Mouse (Mus musculus) midbrain, embryonic 11.5 days (tissue): ENCODE results near the gene Gnb4. TPM values are rescaled to one million over a fixed set of nuclear protein-coding genes. Genes with fewer than 3 reads are reported as not detected.

ENCODE experiments used
- ATAC-seq: fragments of 200-750 bp; cut with Nextera tagmentation; 2 replicates; pipeline ENCODE4 v1.8.0; 2017; ENCODE audit warnings: moderate TSS enrichment, moderate library complexity; ENCODE audit not compliant: low FRiP score
- DNase-seq: peaks from one replicate; pipeline ENCODE4 v3.0.0; 2015; ENCODE audit warnings: low spot score; ENCODE audit errors: missing footprints
- H3K27ac ChIP-seq: fragments of 300-500 bp; sonication (generic); 2 replicates; pipeline ENCODE4 v1.5.1; 2014; ENCODE audit warnings: low read depth, low read length
- H3K27me3 ChIP-seq: fragments of 300-500 bp; sonication (generic); 2 replicates; pipeline ENCODE4 v1.6.1; 2014; ENCODE audit warnings: mild to moderate bottlenecking, low read length, moderate library complexity, mixed read lengths; ENCODE audit not compliant: control insufficient read depth, insufficient read depth
- H3K36me3 ChIP-seq: fragments of 300-500 bp; sonication (generic); 2 replicates; pipeline ENCODE4 v1.6.1; 2014; ENCODE audit warnings: mild to moderate bottlenecking, low read length, moderate library complexity, mixed read lengths; ENCODE audit not compliant: control insufficient read depth, insufficient read depth
- H3K4me1 ChIP-seq: fragments of 300-500 bp; sonication (generic); 2 replicates; pipeline ENCODE4 v1.6.1; 2014; ENCODE audit warnings: low read length; ENCODE audit not compliant: control insufficient read depth, insufficient read depth
- H3K4me2 ChIP-seq: fragments of 300-500 bp; sonication (generic); 2 replicates; pipeline ENCODE4 v1.6.1; 2014; ENCODE audit warnings: mild to moderate bottlenecking, moderate library complexity
- H3K4me3 ChIP-seq: fragments of 300-500 bp; sonication (generic); 2 replicates; pipeline ENCODE4 v1.5.1; 2014; ENCODE audit warnings: low read depth, low read length
- H3K9ac ChIP-seq: fragments of 300-500 bp; sonication (generic); 2 replicates; pipeline ENCODE4 v1.6.1; 2014; ENCODE audit warnings: low read length
- H3K9me3 ChIP-seq: fragments of 300-500 bp; sonication (generic); 2 replicates; pipeline ENCODE4 v1.6.1; 2016; ENCODE audit warnings: low read length; ENCODE audit not compliant: control insufficient read depth
- WGBS: fragments of 180-500 bp; shearing (Covaris S2); extraction: QIAGEN DNeasy Blood & Tissue Kit; methylation state at CpG from one replicate; pipeline ENCODE4 v1.1.7; 2014; 5-methylcytosine and 5-hydroxymethylcytosine counted together
- polyA plus RNA-seq: library from polyadenylated mRNA; unstranded; fragments of >200 nt; fragmentation: Nextera tagmentation; extraction: Ambion mirVana; gene quantifications from 2 replicates; pipeline ENCODE4 v1.2.1, GENCODE M21; 2014

The Gnb4 gene
- 42.3 and 48.6 TPM in 2 replicates for polyA plus RNA-seq

GRCm38 (mm10) chr3:32616331-32617052, at the start of gene Gnb4:
Gene Gnb4, minus strand, starts transcription at chr3:32616585.
- H3K4me2 ChIP-seq: peak within 1 kb of the TSS; percentile 46
- DNase-seq (peak; percentile 95), ATAC-seq (peak; percentile 93)
- WGBS: 2% methylated on average over 57 of the region's 83 CpGs
- H3K36me3 ChIP-seq: no peaks in the 10 kb centered on the region
- H3K4me3 ChIP-seq: peak within 1 kb of the TSS; percentile 59
- no peaks in the 10 kb centered on the region for H3K4me1 ChIP-seq
- H3K9me3 ChIP-seq: no peaks in the 10 kb centered on the region
- no peaks in the 10 kb centered on the region for H3K27me3 ChIP-seq
- no peak within 1 kb of the TSS for H3K27ac ChIP-seq
- peak within 1 kb of the TSS; percentile 67 for H3K9ac ChIP-seq

- H3K4me3 ChIP-seq: no peak overlapping the region
- no peak overlapping the region for H3K4me2 ChIP-seq
- H3K36me3 ChIP-seq: no peaks in the 10 kb centered on the region
- H3K27me3 ChIP-seq: no peaks in the 10 kb centered on the region
- no peaks in the 10 kb centered on the region for H3K4me1 ChIP-seq
- no peak for ATAC-seq
- no peak for DNase-seq
- H3K9me3 ChIP-seq: no peaks in the 10 kb centered on the region
- H3K9ac ChIP-seq: no peak overlapping the region
- WGBS: 94% methylated on average over 3 of the region's 3 CpGs
- no peak overlapping the region for H3K27ac ChIP-seq
Observed at GRCm38 (mm10) chr3:32661556-32661930, 45.2 kb upstream of the Gnb4 start.

- Histone ChIP-seq H3K4me1 (no peaks in the 10 kb centered on the region), H3K36me3 (no peaks in the 10 kb centered on the region), H3K27me3 (no peaks in the 10 kb centered on the region), H3K9me3 (no peaks in the 10 kb centered on the region), H3K4me3 (no peak overlapping the region), H3K27ac (no peak overlapping the region), H3K4me2 (no peak overlapping the region), H3K9ac (no peak overlapping the region)
- 72% methylated on average over 8 of the region's 8 CpGs for WGBS
- no peak for DNase-seq
- no peak for ATAC-seq
Observed at GRCm38 (mm10) chr3:32660831-32661555, 44.6 kb upstream of the Gnb4 start.

GRCm38 (mm10) chr3:32660276-32660675, 43.9 kb upstream of the Gnb4 start:
- Histone ChIP-seq H3K4me2 (no peak overlapping the region), H3K27me3 (no peaks in the 10 kb centered on the region), H3K36me3 (no peaks in the 10 kb centered on the region), H3K27ac (no peak overlapping the region), H3K4me1 (no peaks in the 10 kb centered on the region), H3K9me3 (no peaks in the 10 kb centered on the region), H3K9ac (no peak overlapping the region), H3K4me3 (no peak overlapping the region)
- WGBS: 52% methylated on average over 8 of the region's 8 CpGs
- DNase-seq (no peak), ATAC-seq (no peak)

- no peak overlapping the region for H3K9ac ChIP-seq
- no peak overlapping the region for H3K4me2 ChIP-seq
- ATAC-seq (no peak), DNase-seq (no peak)
- H3K36me3 ChIP-seq: no peaks in the 10 kb centered on the region
- H3K4me3 ChIP-seq: no peak overlapping the region
- no peaks in the 10 kb centered on the region for H3K4me1 ChIP-seq
- H3K9me3 ChIP-seq: no peaks in the 10 kb centered on the region
- H3K27me3 ChIP-seq: no peaks in the 10 kb centered on the region
- H3K27ac ChIP-seq: no peak overlapping the region
- 86% methylated on average over 2 of the region's 2 CpGs for WGBS
Observed at GRCm38 (mm10) chr3:32659506-32659905, 43.1 kb upstream of the Gnb4 start.

GRCm38 (mm10) chr3:32658821-32659220, 42.4 kb upstream of the Gnb4 start:
- 81% methylated on average over 16 of the region's 16 CpGs for WGBS
- H3K4me3 ChIP-seq: no peak overlapping the region
- no peak overlapping the region for H3K4me2 ChIP-seq
- H3K4me1 ChIP-seq: no peaks in the 10 kb centered on the region
- DNase-seq (no peak), ATAC-seq (no peak)
- H3K36me3 ChIP-seq: no peaks in the 10 kb centered on the region
- no peak overlapping the region for H3K27ac ChIP-seq
- no peaks in the 10 kb centered on the region for H3K27me3 ChIP-seq
- no peaks in the 10 kb centered on the region for H3K9me3 ChIP-seq
- no peak overlapping the region for H3K9ac ChIP-seq

- ATAC-seq (no peak), DNase-seq (no peak)
- 79% methylated on average over 7 of the region's 7 CpGs for WGBS
- Histone ChIP-seq H3K9ac (no peak overlapping the region), H3K27me3 (no peaks in the 10 kb centered on the region), H3K4me3 (no peak overlapping the region), H3K4me2 (no peak overlapping the region), H3K4me1 (no peaks in the 10 kb centered on the region), H3K9me3 (no peaks in the 10 kb centered on the region), H3K36me3 (no peaks in the 10 kb centered on the region), H3K27ac (no peak overlapping the region)
Observed at GRCm38 (mm10) chr3:32658401-32658800, 42.0 kb upstream of the Gnb4 start.

- Histone ChIP-seq H3K36me3 (no peaks in the 10 kb centered on the region), H3K9me3 (no peaks in the 10 kb centered on the region), H3K9ac (no peak overlapping the region), H3K27ac (no peak overlapping the region), H3K27me3 (no peaks in the 10 kb centered on the region), H3K4me2 (no peak overlapping the region), H3K4me1 (no peaks in the 10 kb centered on the region), H3K4me3 (no peak overlapping the region)
- WGBS: 83% methylated on average over 10 of the region's 10 CpGs
- DNase-seq (no peak), ATAC-seq (no peak)
Observed at GRCm38 (mm10) chr3:32656398-32656994, 40.1 kb upstream of the Gnb4 start.

GRCm38 (mm10) chr3:32655994-32656393, 39.6 kb upstream of the Gnb4 start:
- no peak overlapping the region for H3K4me2 ChIP-seq
- no peaks in the 10 kb centered on the region for H3K4me1 ChIP-seq
- H3K27ac ChIP-seq: no peak overlapping the region
- ATAC-seq (no peak), DNase-seq (no peak)
- H3K27me3 ChIP-seq: no peaks in the 10 kb centered on the region
- H3K9ac ChIP-seq: no peak overlapping the region
- H3K4me3 ChIP-seq: no peak overlapping the region
- WGBS: 78% methylated on average over 4 of the region's 4 CpGs
- H3K36me3 ChIP-seq: no peaks in the 10 kb centered on the region
- H3K9me3 ChIP-seq: no peaks in the 10 kb centered on the region
